Mouse (Mus musculus): ENCODE measurements around the gene Set.
A peak's percentile ranks its signal among the peaks of the same experiment; 100 is the strongest.

Gene Set

GRCm38 (mm10) chr2:30092280-30092918, 35.2 kb downstream of the Set start:
- peak in 1 of 2 experiments; percentile 21 for DNase-seq

DNA sequence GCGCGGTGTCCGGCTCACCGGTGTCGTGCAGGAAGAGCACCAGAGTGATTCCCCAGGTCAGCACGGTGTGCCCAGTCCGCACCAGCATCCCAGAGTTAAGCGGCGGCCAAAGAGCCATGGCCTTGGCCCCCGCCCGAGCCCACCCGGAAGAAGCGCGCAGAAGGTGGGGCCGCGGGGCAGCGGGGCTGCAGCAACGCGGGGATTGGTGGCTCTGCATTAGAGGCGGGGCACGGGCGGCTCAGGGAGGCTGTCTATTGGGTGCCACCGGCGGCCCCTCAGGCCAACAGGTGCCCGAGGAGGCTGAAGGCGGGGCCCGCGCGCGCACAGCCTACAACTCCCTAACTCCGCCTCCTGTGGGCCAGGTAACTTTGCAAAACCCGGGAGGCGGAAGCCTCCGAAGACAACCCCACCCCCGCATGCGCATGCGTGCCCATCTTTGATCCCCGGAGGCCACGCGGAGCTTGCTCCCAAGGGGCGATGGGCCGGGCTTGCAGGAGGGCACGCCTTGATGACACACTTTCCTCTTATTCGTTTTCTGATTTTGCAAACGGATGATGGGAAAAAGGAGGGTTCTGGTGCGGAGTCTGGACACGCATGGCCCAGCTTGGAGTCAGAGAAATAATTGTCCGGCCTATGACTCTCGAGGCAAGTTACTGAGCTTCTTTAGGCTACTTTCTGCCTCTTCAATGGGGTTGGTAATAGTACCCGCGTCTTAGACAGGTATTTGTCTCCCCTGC, 36.5 kb downstream of the Set start, which contains the start of gene Zdhhc12:
Gene Zdhhc12 (minus strand): TSS at position 178 of the 737 bp plus-strand sequence.
- peak; percentile 96 to 99 for DNase-seq

- DNase-seq, result peak in 1 of 2 experiments; percentile 21
Observed at GRCm38 (mm10) chr2:30094208-30094588, 37.0 kb downstream of the Set start.

DNA sequence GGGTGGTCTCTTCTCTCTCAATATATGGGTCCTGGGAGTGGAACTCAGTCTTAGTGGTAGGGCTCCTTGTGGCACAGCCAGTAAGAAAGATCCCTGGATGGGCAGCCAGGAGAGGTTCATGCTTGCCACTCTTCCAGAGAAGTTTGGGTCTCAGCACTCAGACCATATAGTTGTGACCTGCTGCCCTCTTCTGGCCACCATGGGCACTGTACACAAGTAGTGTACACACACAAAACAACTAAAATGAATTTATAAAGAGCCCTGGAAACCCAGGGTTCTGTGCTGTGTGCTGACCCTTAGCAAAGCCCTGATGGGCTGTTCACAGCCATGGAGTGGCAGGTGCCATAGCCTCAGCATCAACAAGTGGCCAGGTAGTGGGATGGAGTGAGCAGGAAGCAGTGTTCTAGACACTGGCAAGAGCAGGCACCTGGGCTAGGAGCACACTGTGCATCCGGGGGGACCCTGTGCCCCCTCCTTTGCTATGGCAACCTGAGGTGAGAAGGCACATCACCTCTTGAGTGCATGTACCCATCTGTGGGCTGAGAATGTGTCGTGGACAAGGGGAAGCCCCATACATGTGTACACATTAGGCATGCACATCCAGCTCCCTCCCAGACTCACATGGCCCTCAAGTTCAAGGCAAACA, 38.8 kb downstream of the Set start:
- peak; percentile 49 to 75 for DNase-seq

DNA sequence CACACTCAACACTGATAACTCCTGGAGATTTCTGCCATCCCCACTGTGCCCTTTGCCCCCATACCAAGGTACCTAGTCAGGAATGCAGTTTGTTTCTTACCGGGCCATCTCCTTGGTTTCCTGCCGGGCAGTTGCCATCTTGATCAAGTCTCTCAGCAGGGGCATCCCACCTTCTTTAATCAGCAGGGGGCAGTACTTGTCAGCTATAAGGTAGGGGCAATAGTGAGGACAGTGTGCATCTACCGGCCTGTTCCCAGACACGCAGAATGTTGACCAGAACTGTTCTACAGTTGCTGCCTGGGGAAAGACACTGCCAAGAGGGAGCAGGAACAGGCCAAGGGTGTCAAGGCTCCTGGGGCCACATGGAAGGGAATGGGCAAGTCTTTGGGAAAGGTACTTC, 43.0 kb downstream of the Set start:
- peak in 1 of 2 experiments; percentile 17 for DNase-seq

DNA sequence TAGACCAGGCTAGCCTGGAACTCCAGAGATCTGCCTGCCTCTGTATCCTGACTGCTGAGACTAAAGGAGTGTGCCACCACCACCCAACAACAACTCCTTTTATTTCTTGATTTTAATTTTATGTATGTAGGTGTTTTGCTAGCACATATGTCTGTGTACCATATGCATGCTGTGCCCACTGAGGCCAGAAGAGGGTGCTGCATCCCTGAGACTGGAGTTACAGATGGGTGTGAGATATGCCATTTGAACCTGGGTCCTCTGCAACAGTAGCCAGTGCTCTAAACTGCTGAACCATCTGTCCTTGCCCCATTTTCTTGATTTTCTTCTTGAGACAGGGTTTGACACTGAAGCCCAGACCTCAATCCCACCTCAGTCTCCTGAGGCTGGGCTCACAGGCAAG, 49.2 kb downstream of the Set start:
- DNase-seq, result peak; percentile 48 to 69

- DNase-seq, result no peak
Observed at GRCm38 (mm10) chr2:30107646-30108045, 50.5 kb downstream of the Set start.

- DNase-seq, result no peak
Observed at GRCm38 (mm10) chr2:30108260-30108659, 51.1 kb downstream of the Set start.

- no peak for DNase-seq
Observed at GRCm38 (mm10) chr2:30111500-30111899, 54.3 kb downstream of the Set start.

DNA sequence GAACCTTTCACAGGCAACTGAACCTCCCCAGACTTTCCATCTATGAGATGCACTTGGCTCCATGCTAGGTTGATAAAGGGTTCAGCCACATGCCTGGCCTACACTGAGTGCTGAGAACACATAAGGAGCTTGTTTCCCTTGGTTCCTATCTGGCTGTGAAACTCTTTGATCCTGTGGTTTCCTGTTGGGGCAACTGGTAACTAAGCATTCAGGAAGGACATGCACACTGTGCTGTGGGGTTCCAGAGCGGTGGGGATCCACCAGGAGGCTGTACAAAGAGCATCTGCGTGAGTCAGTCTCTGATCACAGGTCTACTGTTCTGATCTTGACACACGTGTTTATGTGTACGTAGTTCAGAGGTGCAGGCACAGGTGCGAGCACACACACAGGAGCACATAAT, 55.4 kb downstream of the Set start:
- no peak for DNase-seq

DNA sequence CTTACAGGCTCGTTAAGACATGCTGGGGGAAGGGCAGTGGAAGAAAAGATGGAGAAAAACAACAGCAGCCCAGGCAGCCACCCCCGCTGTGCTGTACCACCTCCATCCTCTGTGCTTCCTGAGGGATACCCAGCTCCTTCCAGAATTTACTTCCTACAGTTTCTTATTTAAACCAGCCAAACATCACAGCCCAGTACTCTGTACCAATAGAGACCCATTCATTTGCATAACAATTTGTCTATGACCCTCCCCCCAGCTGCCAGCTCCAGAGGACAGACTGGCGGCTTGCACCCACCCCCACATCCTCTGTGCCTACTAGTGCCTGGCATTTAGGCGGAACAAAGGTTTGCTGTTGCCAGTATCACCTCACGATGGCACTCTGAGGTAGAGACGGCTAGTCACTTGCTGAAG, 62.5 kb downstream of the Set start:
- DNase-seq, result peak in 1 of 2 experiments; percentile 34

- no peak for DNase-seq
Observed at GRCm38 (mm10) chr2:30120269-30120668, 63.1 kb downstream of the Set start.

Data from lung, postnatal 4 days (tissue).